Mouse (Mus musculus) liver, adult 2 months (tissue): ENCODE measurements around the gene Gmpr.

Experiments
- CTCF ChIP-seq: fragments of 200-500 bp; IDR thresholded peaks from 2 replicates; pipeline ENCODE4 v1.5.1; 2011; ENCODE audit warnings: low read depth, low read length, control low read depth
- POLR2A ChIP-seq: fragments of 200-500 bp; IDR thresholded peaks from 2 replicates; pipeline ENCODE4 v1.6.1; 2011; ENCODE audit warnings: low read length, control low read depth; ENCODE audit not compliant: insufficient read depth; ENCODE audit errors: extremely low read depth

- no peak for TF ChIP-seq CTCF
- TF ChIP-seq POLR2A, result no peak
Observed at GRCm38 (mm10) chr13:45511706-45512435, 4.6 kb downstream of the Gmpr start.
